Comparison of ENCODE assay signal across 1 mouse cellular context in the genomic region with DNA sequence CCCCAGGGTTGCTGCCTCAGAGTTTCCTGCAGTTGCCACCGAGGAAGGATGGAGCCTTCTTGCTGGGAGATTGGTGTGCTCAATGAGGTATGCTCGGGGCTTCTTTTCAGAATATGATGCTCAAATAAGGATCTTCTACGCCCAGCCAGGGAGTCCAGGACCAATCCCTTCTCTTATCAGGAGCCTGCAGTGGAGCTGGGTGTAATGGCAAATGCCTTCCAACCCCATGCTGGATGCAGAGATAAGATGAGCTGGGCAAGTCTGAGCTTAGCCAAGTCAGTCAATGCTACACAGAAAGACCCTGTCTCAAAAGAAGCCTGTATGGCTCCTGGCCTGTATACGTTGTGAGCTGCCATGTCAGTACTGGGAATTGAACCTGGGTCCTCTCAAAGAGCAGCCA.
TF ChIP-seq lines count a peak whose summit lies in the region.

No protein-coding gene starts in this region.

TF ChIP-seq in MEL, 35 proteins besides CTCF, POLR2A, EP300 and RAD21 (continued from another document):
- TF ChIP-seq NELFE (IDR thresholded peaks at IDR 0.05; ENCODE audit: low read depth, low read length) (no peak), HCFC1 (IDR thresholded peaks at IDR 0.05; ENCODE audit: low read depth, low read length) (no peak), BHLHE40 (IDR thresholded peaks at IDR 0.05; ENCODE audit: borderline replicate concordance, low read depth, low read length) (no peak), TAL1 (IDR thresholded peaks at IDR 0.05; ENCODE audit: low read length) (peak; percentile 96), TBP (IDR thresholded peaks at IDR 0.05; ENCODE audit: low read depth, low read length) (no peak), CHD1 (IDR thresholded peaks at IDR 0.05; ENCODE audit: low read depth, low read length) (no peak), GABPA (IDR thresholded peaks at IDR 0.05; ENCODE audit: low read depth, low read length) (no peak), ELF1 (IDR thresholded peaks at IDR 0.05; ENCODE audit: low read depth, low read length) (no peak), ZC3H11A (IDR thresholded peaks at IDR 0.05; ENCODE audit: low read depth, low read length) (no peak), POLR2AphosphoS2 (IDR thresholded peaks at IDR 0.05; ENCODE audit: low read length) (no peak), KAT2A (conservative IDR thresholded peaks at IDR 0.05; ENCODE audit: low read depth, low read length) (no peak), GATA1 (IDR thresholded peaks at IDR 0.05; ENCODE audit: low read depth, low read length) (peak; percentile 95), MAFK (IDR thresholded peaks at IDR 0.05; ENCODE audit: borderline replicate concordance, low read depth, low read length) (no peak), MAX (IDR thresholded peaks at IDR 0.05; ENCODE audit: low read length) (no peak), POLR2AphosphoS5 (IDR thresholded peaks at IDR 0.05; ENCODE audit: borderline replicate concordance, low read depth, low read length) (no peak), MAZ (IDR thresholded peaks at IDR 0.05; ENCODE audit: low read depth, low read length) (no peak), MYC (IDR thresholded peaks at IDR 0.05; ENCODE audit: low read depth, low read length) (no peak), MYB (IDR thresholded peaks at IDR 0.05; ENCODE audit: low read depth, low read length) (no peak), NRF1 (IDR thresholded peaks at IDR 0.05; ENCODE audit: insufficient read depth, low read depth, low read length, poor library complexity, severe bottlenecking) (no peak), ZKSCAN1 (IDR thresholded peaks at IDR 0.05; ENCODE audit: low read depth, low read length) (no peak), JUND (IDR thresholded peaks at IDR 0.05; ENCODE audit: low read depth, low read length) (no peak), MEF2A (IDR thresholded peaks at IDR 0.05; ENCODE audit: extremely low read depth, insufficient replicate concordance, low read depth, low read length, poor library complexity, severe bottlenecking) (no peak), SMC3 (IDR thresholded peaks at IDR 0.05; ENCODE audit: low read depth, low read length) (no peak), MXI1 (IDR thresholded peaks at IDR 0.05; ENCODE audit: low read depth, low read length) (0 out of 2 replicates have a peak, but pooled peaks have one; percentile 15), RCOR1 (IDR thresholded peaks at IDR 0.05; ENCODE audit: low read depth, low read length) (peak; percentile 79), E2F4 (IDR thresholded peaks at IDR 0.05; ENCODE audit: borderline replicate concordance, low read depth, low read length) (no peak), USF1 (IDR thresholded peaks at IDR 0.05; ENCODE audit: low read depth, low read length) (no peak)
